Mouse (Mus musculus) thymus, adult 2 months (tissue): Measurements from ENCODE around the gene Utf1.

ENCODE experiments used
- CTCF ChIP-seq: fragments of 200-500 bp; IDR thresholded peaks from 2 replicates; pipeline ENCODE4 v1.5.1; 2012; ENCODE audit warnings: mild to moderate bottlenecking, control low read depth, low read length, moderate library complexity, borderline replicate concordance; ENCODE audit not compliant: control insufficient read depth, poor library complexity, insufficient read depth; ENCODE audit errors: extremely low read depth
- POLR2A ChIP-seq: fragments of 200-500 bp; IDR thresholded peaks from 2 replicates; pipeline ENCODE4 v1.6.1; 2012; ENCODE audit warnings: mild to moderate bottlenecking, low read length, control low read depth, moderate library complexity; ENCODE audit not compliant: control insufficient read depth, poor library complexity, insufficient read depth; ENCODE audit errors: extremely low read depth

- TF ChIP-seq POLR2A (no peak), CTCF (no peak)
Measured at GRCm38 (mm10) chr7:139961141-139961540, 17.6 kb downstream of the Utf1 start.
